Mouse (Mus musculus): ENCODE measurements around the gene Prickle1. TPM values are rescaled to one million over a fixed set of nuclear protein-coding genes. Genes with fewer than 3 reads are reported as not detected.

Prickle1 gene
- polyA plus RNA-seq, 1 experiment from 2014 or later = 10.8 TPM

GRCm38 (mm10) chr15:93512437-93512836 is 83.3 kb downstream of the Prickle1 start:
- H3K4me3 ChIP-seq = no peak overlapping the region
- H3K36me3 ChIP-seq = peaks cover 18% of the 10 kb centered on the region
- no peak overlapping the region for H3K27ac ChIP-seq (replicated peaks)
- H3K9me3 ChIP-seq (replicated peaks) = no peaks in the 10 kb centered on the region
- peaks cover 62% of the 10 kb centered on the region for H3K27me3 ChIP-seq (ENCODE audit: low read depth, poor library complexity, severe bottlenecking)
- peaks cover 36% of the 10 kb centered on the region for H3K4me1 ChIP-seq
- DNase-seq (ENCODE audit: low spot score) = no peak
- WGBS = 39% methylated on average over 9 of the region's 9 CpGs

GRCm38 (mm10) chr15:93510690-93511336 is 84.9 kb downstream of the Prickle1 start:
- H3K4me3 ChIP-seq = no peak overlapping the region
- H3K27me3 ChIP-seq (ENCODE audit: low read depth, poor library complexity, severe bottlenecking) = peaks cover 49% of the 10 kb centered on the region
- H3K36me3 ChIP-seq = peaks cover 29% of the 10 kb centered on the region
- no peaks in the 10 kb centered on the region for H3K9me3 ChIP-seq (replicated peaks)
- WGBS = 35% methylated on average over 12 of the region's 12 CpGs
- DNase-seq (ENCODE audit: low spot score) = no peak
- H3K27ac ChIP-seq (replicated peaks) = no peak overlapping the region
- peaks cover 35% of the 10 kb centered on the region for H3K4me1 ChIP-seq

GRCm38 (mm10) chr15:93504808-93505207 is 90.9 kb downstream of the Prickle1 start:
- 95% methylated on average over 17 of the region's 17 CpGs for WGBS
- Histone ChIP-seq H3K9me3 (replicated peaks) (no peaks in the 10 kb centered on the region), H3K27ac (replicated peaks) (no peak overlapping the region), H3K4me3 (no peak overlapping the region), H3K4me1 (peaks cover 3% of the 10 kb centered on the region; the same call in 1 of the 2 replicates), H3K36me3 (peaks cover 87% of the 10 kb centered on the region), H3K27me3 (ENCODE audit: low read depth, poor library complexity, severe bottlenecking) (no peaks in the 10 kb centered on the region)
- DNase-seq (ENCODE audit: low spot score) = no peak

DNA sequence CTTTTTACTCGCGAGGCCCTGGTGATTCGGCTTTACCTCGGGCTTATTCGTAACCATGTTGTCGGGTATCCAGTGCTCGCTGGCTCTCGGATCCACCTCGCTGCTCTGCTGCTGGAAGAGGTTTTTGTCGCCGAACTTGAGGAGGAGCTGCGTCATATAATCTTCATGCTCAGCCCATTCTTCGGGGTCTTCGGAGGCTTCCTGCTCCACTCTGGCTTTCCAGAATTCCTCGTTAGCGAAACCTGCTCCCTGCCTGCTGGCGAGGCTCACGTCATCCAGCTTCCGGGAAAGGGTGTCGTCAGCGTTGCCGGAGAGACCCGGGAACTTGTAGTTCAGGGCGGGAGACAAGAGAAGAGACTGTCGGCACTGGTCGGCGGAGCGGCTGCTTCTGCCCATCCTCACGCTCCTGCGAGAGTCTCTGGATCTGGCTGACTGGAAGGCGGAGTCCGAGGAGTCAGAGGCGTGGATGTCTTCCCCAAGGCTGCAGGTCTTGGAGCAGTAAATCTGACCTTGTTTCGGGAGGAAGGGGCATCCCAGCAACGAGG is 92.4 kb downstream of the Prickle1 start:
- Histone ChIP-seq H3K36me3 (peaks cover 92% of the 10 kb centered on the region), H3K4me1 (peaks cover 3% of the 10 kb centered on the region; the same call in 1 of the 2 replicates), H3K27me3 (ENCODE audit: low read depth, poor library complexity, severe bottlenecking) (no peaks in the 10 kb centered on the region), H3K27ac (replicated peaks) (no peak overlapping the region), H3K9me3 (replicated peaks) (no peaks in the 10 kb centered on the region), H3K4me3 (no peak overlapping the region)
- WGBS = 95% methylated on average over 35 of the region's 35 CpGs
- no peak for DNase-seq (ENCODE audit: low spot score)

- 92% methylated on average over 9 of the region's 9 CpGs for WGBS
- no peak overlapping the region for H3K4me3 ChIP-seq
- no peaks in the 10 kb centered on the region for H3K27me3 ChIP-seq (ENCODE audit: low read depth, poor library complexity, severe bottlenecking)
- DNase-seq (ENCODE audit: low spot score) = no peak
- no peak overlapping the region for H3K27ac ChIP-seq (replicated peaks)
- H3K9me3 ChIP-seq (replicated peaks) = no peaks in the 10 kb centered on the region
- peaks cover 93% of the 10 kb centered on the region for H3K36me3 ChIP-seq
- peaks cover 3% of the 10 kb centered on the region; the same call in 1 of the 2 replicates for H3K4me1 ChIP-seq
These were observed 93.0 kb downstream of the Prickle1 start for GRCm38 (mm10) chr15:93502703-93503102.

DNA sequence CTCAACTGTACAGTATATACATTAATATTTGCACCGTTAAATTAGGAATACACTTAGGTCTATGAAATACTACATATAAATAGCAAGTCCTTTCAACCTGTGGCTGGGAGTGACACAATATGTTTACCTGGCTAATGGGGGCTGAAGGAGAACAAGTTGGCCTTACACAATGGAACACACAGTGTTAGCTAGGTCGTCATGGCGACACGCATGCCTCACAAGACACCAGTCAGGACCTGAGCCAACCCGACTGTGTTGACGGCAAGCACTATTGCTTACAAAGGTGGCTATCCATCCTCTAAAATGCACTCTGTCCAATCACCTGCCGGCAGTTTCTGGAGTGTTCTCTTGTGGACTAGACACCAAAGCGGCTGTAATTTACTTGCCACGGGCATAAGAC is 95.8 kb downstream of the Prickle1 start:
- H3K27me3 ChIP-seq (ENCODE audit: low read depth, poor library complexity, severe bottlenecking) = no peaks in the 10 kb centered on the region
- DNase-seq (ENCODE audit: low spot score) = no peak
- H3K9me3 ChIP-seq (replicated peaks) = no peaks in the 10 kb centered on the region
- H3K4me3 ChIP-seq = no peak overlapping the region
- H3K36me3 ChIP-seq = peaks cover 74% of the 10 kb centered on the region
- peaks cover 3% of the 10 kb centered on the region; the same call in 1 of the 2 replicates for H3K4me1 ChIP-seq
- H3K27ac ChIP-seq (replicated peaks) = no peak overlapping the region
- 84% methylated on average over 9 of the region's 9 CpGs for WGBS

GRCm38 (mm10) chr15:93494700-93495099 is 101.0 kb downstream of the Prickle1 start:
- DNase-seq (ENCODE audit: low spot score) = no peak
- no peak overlapping the region for H3K27ac ChIP-seq (replicated peaks)
- H3K9me3 ChIP-seq (replicated peaks) = no peaks in the 10 kb centered on the region
- H3K36me3 ChIP-seq = peaks cover 54% of the 10 kb centered on the region
- WGBS = 91% methylated on average over 7 of the region's 7 CpGs
- H3K4me3 ChIP-seq = no peak overlapping the region
- no peaks in the 10 kb centered on the region; the same call in 1 of the 2 replicates for H3K4me1 ChIP-seq
- H3K27me3 ChIP-seq (ENCODE audit: low read depth, poor library complexity, severe bottlenecking) = no peaks in the 10 kb centered on the region

DNA sequence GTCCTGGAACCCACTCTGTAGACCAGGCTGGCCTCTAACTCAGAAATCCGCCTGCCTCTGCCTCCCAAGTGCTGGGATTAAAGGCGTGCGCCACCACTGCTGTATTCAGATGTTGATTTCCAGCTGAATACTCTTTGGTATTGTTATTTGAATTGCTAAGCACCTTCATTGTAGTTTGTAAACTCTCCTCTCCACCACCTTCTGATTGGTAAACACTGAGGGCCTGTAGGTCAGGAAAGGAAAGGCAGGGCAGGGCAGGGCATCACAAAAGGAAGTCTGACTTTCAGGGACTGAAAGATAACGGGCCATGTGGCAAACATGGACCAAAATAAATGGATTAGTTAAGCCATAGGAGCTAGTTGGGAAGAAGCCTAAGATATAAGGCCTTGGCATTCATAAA is 106.1 kb downstream of the Prickle1 start:
- Histone ChIP-seq H3K9me3 (replicated peaks) (0 out of 2 replicates have a peak, but pooled peaks cover 2% of the 10 kb centered on the region), H3K36me3 (peaks cover 53% of the 10 kb centered on the region)
- 80% methylated on average over 4 of the region's 4 CpGs for WGBS

GRCm38 (mm10) chr15:93486066-93486465 is 109.6 kb downstream of the Prickle1 start:
- no peaks in the 10 kb centered on the region for H3K27me3 ChIP-seq (ENCODE audit: low read depth, poor library complexity, severe bottlenecking)
- H3K9me3 ChIP-seq (replicated peaks) = 0 out of 2 replicates have a peak, but pooled peaks cover 2% of the 10 kb centered on the region
- WGBS = 90% methylated on average over 7 of the region's 7 CpGs
- H3K36me3 ChIP-seq = peaks cover 30% of the 10 kb centered on the region
- H3K27ac ChIP-seq (replicated peaks) = no peak overlapping the region
- no peak overlapping the region for H3K4me3 ChIP-seq
- H3K4me1 ChIP-seq = no peaks in the 10 kb centered on the region
- no peak for DNase-seq (ENCODE audit: low spot score)

More for the DNA sequence above, 106.1 kb downstream of the Prickle1 start:
- Histone ChIP-seq H3K27ac (replicated peaks) (no peak overlapping the region), H3K27me3 (ENCODE audit: low read depth, poor library complexity, severe bottlenecking) (no peaks in the 10 kb centered on the region), H3K4me3 (no peak overlapping the region), H3K4me1 (no peaks in the 10 kb centered on the region)
- no peak for DNase-seq (ENCODE audit: low spot score)

GRCm38 (mm10) chr15:93485252-93485651 is 110.4 kb downstream of the Prickle1 start:
- no peaks in the 10 kb centered on the region for H3K4me1 ChIP-seq
- no peak for DNase-seq (ENCODE audit: low spot score)
- no peaks in the 10 kb centered on the region for H3K27me3 ChIP-seq (ENCODE audit: low read depth, poor library complexity, severe bottlenecking)
- H3K27ac ChIP-seq (replicated peaks) = no peak overlapping the region
- H3K36me3 ChIP-seq = peaks cover 30% of the 10 kb centered on the region
- 0 out of 2 replicates have a peak, but pooled peaks cover 2% of the 10 kb centered on the region for H3K9me3 ChIP-seq (replicated peaks)
- WGBS = 90% methylated on average over 3 of the region's 3 CpGs
- no peak overlapping the region for H3K4me3 ChIP-seq

DNA sequence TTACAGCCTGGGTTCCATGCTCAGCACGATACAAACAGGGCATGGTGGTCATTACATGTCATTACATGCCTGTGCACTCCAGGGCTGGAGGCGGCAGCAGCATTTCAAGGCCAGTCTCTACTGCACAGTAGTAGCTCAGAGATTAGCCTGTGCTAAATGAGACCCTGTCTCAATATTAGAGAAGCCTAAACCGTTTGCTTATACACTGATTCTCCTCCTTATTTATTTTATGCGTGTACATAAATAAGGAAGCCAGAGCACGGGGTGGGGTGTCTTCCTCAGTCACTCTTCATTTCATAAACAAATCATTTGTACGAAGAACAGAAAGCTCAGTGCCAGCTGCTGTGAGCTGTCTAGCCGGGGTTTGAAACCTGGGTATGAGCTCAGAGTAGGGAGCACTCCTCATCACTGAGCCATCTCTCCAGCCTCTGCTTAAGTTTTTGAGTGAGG is 111.4 kb downstream of the Prickle1 start:
- Histone ChIP-seq H3K9me3 (replicated peaks) (0 out of 2 replicates have a peak, but pooled peaks cover 2% of the 10 kb centered on the region), H3K4me1 (no peaks in the 10 kb centered on the region), H3K27ac (replicated peaks) (no peak overlapping the region), H3K27me3 (ENCODE audit: low read depth, poor library complexity, severe bottlenecking) (no peaks in the 10 kb centered on the region), H3K36me3 (peaks cover 24% of the 10 kb centered on the region), H3K4me3 (no peak overlapping the region)
- WGBS = 86% methylated on average over 7 of the region's 7 CpGs
- no peak for DNase-seq (ENCODE audit: low spot score)

GRCm38 (mm10) chr15:93481112-93481511 is 114.6 kb downstream of the Prickle1 start:
- Histone ChIP-seq H3K27ac (replicated peaks) (no peak overlapping the region), H3K9me3 (replicated peaks) (no peaks in the 10 kb centered on the region), H3K27me3 (ENCODE audit: low read depth, poor library complexity, severe bottlenecking) (no peaks in the 10 kb centered on the region), H3K4me3 (no peak overlapping the region), H3K36me3 (peaks cover 9% of the 10 kb centered on the region), H3K4me1 (no peaks in the 10 kb centered on the region)
- 82% methylated on average over 10 of the region's 10 CpGs for WGBS
- no peak for DNase-seq (ENCODE audit: low spot score)

GRCm38 (mm10) chr15:93479445-93479844 is 116.2 kb downstream of the Prickle1 start:
- H3K36me3 ChIP-seq = peaks cover 9% of the 10 kb centered on the region
- H3K9me3 ChIP-seq (replicated peaks) = no peaks in the 10 kb centered on the region
- H3K4me3 ChIP-seq = no peak overlapping the region
- no peak for DNase-seq (ENCODE audit: low spot score)
- no peaks in the 10 kb centered on the region for H3K4me1 ChIP-seq
- no peak overlapping the region for H3K27ac ChIP-seq (replicated peaks)
- no peaks in the 10 kb centered on the region for H3K27me3 ChIP-seq (ENCODE audit: low read depth, poor library complexity, severe bottlenecking)
- WGBS = 89% methylated on average over 4 of the region's 4 CpGs
